Mouse (Mus musculus): ENCODE measurements at regions not wholly inside any gene's neighbourhood (a gene's known extent, or its start where the extent isn't known, plus 50 kb on each side); places are given as distances from the start of the nearest gene placed in this dataset.

- Histone ChIP-seq H3K36me3 (ENCODE audit: control insufficient read depth, insufficient read depth) (no peaks in the 10 kb centered on the region), H3K79me3 (ENCODE audit: low read depth) (no peaks in the 10 kb centered on the region), H3K27me3 (ENCODE audit: control insufficient read depth, insufficient read depth, insufficient read length) (no peaks in the 10 kb centered on the region), H3ac (ENCODE audit: control insufficient read depth, insufficient read length, low read depth) (no peak overlapping the region), H3K79me2 (ENCODE audit: control insufficient read depth, insufficient read depth) (no peaks in the 10 kb centered on the region), H3K4me3 (ENCODE audit: insufficient read depth, poor library complexity, severe bottlenecking) (no peak overlapping the region)
- TF ChIP-seq CEBPB (IDR thresholded peaks at IDR 0.05; ENCODE audit: low read depth) (no peak), USF1 (IDR thresholded peaks at IDR 0.05; ENCODE audit: low read depth) (no peak), MAX (IDR thresholded peaks at IDR 0.05) (no peak), FOSL1 (IDR thresholded peaks at IDR 0.05; ENCODE audit: insufficient read depth, low read length, poor library complexity, severe bottlenecking) (no peak), CTCF (IDR thresholded peaks at IDR 0.05; ENCODE audit: control insufficient read depth, insufficient read depth, insufficient read length) (no peak), MYOD1 (IDR thresholded peaks at IDR 0.05; ENCODE audit: control insufficient read depth, insufficient read length, low read depth) (no peak), MYOG (IDR thresholded peaks at IDR 0.05; ENCODE audit: control insufficient read depth, extremely low read depth, insufficient read length) (no peak)
Observed at GRCm38 (mm10) chr3:45246601-45247000, 131.6 kb upstream of the Pcdh10 start.

GRCm38 (mm10) chr3:45276783-45277182, 101.4 kb upstream of the Pcdh10 start:
- H3K4me3 ChIP-seq (ENCODE audit: insufficient read depth, poor library complexity, severe bottlenecking): no peak overlapping the region
- H3K79me2 ChIP-seq (ENCODE audit: control insufficient read depth, insufficient read depth): no peaks in the 10 kb centered on the region
- no peaks in the 10 kb centered on the region for H3K27me3 ChIP-seq (ENCODE audit: control insufficient read depth, insufficient read depth, insufficient read length)
- TF ChIP-seq USF1 (IDR thresholded peaks at IDR 0.05; ENCODE audit: low read depth) (no peak), MYOG (IDR thresholded peaks at IDR 0.05; ENCODE audit: control insufficient read depth, extremely low read depth, insufficient read length) (no peak), CEBPB (IDR thresholded peaks at IDR 0.05; ENCODE audit: low read depth) (no peak), MAX (IDR thresholded peaks at IDR 0.05) (no peak), MYOD1 (IDR thresholded peaks at IDR 0.05; ENCODE audit: control insufficient read depth, insufficient read length, low read depth) (no peak), FOSL1 (IDR thresholded peaks at IDR 0.05; ENCODE audit: insufficient read depth, low read length, poor library complexity, severe bottlenecking) (no peak), CTCF (IDR thresholded peaks at IDR 0.05; ENCODE audit: control insufficient read depth, insufficient read depth, insufficient read length) (no peak)
- no peaks in the 10 kb centered on the region for H3K79me3 ChIP-seq (ENCODE audit: low read depth)
- H3K36me3 ChIP-seq (ENCODE audit: control insufficient read depth, insufficient read depth): no peaks in the 10 kb centered on the region
- no peak overlapping the region for H3ac ChIP-seq (ENCODE audit: control insufficient read depth, insufficient read length, low read depth)

GRCm38 (mm10) chr3:45297242-45297853, 80.8 kb upstream of the Pcdh10 start:
- Histone ChIP-seq H3K36me3 (ENCODE audit: control insufficient read depth, insufficient read depth) (no peaks in the 10 kb centered on the region), H3K79me3 (ENCODE audit: low read depth) (no peaks in the 10 kb centered on the region), H3K79me2 (ENCODE audit: control insufficient read depth, insufficient read depth) (no peaks in the 10 kb centered on the region), H3ac (ENCODE audit: control insufficient read depth, insufficient read length, low read depth) (no peak overlapping the region), H3K27me3 (ENCODE audit: control insufficient read depth, insufficient read depth, insufficient read length) (no peaks in the 10 kb centered on the region), H3K4me3 (ENCODE audit: insufficient read depth, poor library complexity, severe bottlenecking) (no peak overlapping the region)
- TF ChIP-seq MYOG (IDR thresholded peaks at IDR 0.05; ENCODE audit: control insufficient read depth, extremely low read depth, insufficient read length) (no peak), FOSL1 (IDR thresholded peaks at IDR 0.05; ENCODE audit: insufficient read depth, low read length, poor library complexity, severe bottlenecking) (no peak), CEBPB (IDR thresholded peaks at IDR 0.05; ENCODE audit: low read depth) (no peak), USF1 (IDR thresholded peaks at IDR 0.05; ENCODE audit: low read depth) (peak; percentile 76), MYOD1 (IDR thresholded peaks at IDR 0.05; ENCODE audit: control insufficient read depth, insufficient read length, low read depth) (peak; percentile 96), MAX (IDR thresholded peaks at IDR 0.05) (no peak), CTCF (IDR thresholded peaks at IDR 0.05; ENCODE audit: control insufficient read depth, insufficient read depth, insufficient read length) (no peak)

GRCm38 (mm10) chr3:45319257-45319656, 58.9 kb upstream of the Pcdh10 start:
- no peaks in the 10 kb centered on the region for H3K27me3 ChIP-seq (ENCODE audit: control insufficient read depth, insufficient read depth, insufficient read length)
- no peaks in the 10 kb centered on the region for H3K79me3 ChIP-seq (ENCODE audit: low read depth)
- no peak overlapping the region for H3K4me3 ChIP-seq (ENCODE audit: insufficient read depth, poor library complexity, severe bottlenecking)
- H3K36me3 ChIP-seq (ENCODE audit: control insufficient read depth, insufficient read depth): no peaks in the 10 kb centered on the region
- no peak overlapping the region for H3ac ChIP-seq (ENCODE audit: control insufficient read depth, insufficient read length, low read depth)
- TF ChIP-seq CTCF (IDR thresholded peaks at IDR 0.05; ENCODE audit: control insufficient read depth, insufficient read depth, insufficient read length) (no peak), MYOD1 (IDR thresholded peaks at IDR 0.05; ENCODE audit: control insufficient read depth, insufficient read length, low read depth) (no peak), MAX (IDR thresholded peaks at IDR 0.05) (no peak), FOSL1 (IDR thresholded peaks at IDR 0.05; ENCODE audit: insufficient read depth, low read length, poor library complexity, severe bottlenecking) (no peak), USF1 (IDR thresholded peaks at IDR 0.05; ENCODE audit: low read depth) (no peak), CEBPB (IDR thresholded peaks at IDR 0.05; ENCODE audit: low read depth) (no peak), MYOG (IDR thresholded peaks at IDR 0.05; ENCODE audit: control insufficient read depth, extremely low read depth, insufficient read length) (no peak)
- no peaks in the 10 kb centered on the region for H3K79me2 ChIP-seq (ENCODE audit: control insufficient read depth, insufficient read depth)
